Mouse (Mus musculus): Measurements from ENCODE around the gene Tmed9. TPM values are rescaled to one million over a fixed set of nuclear protein-coding genes. Genes with fewer than 3 reads are reported as not detected.
"Not testable (repeated sequence)": the region's sequence is repeated elsewhere in the genome, so short reads cannot be mapped to it uniquely, and the experiment has no call there.

The Tmed9 gene
- polyA plus RNA-seq, 1 experiment from 2014 or later: 120 TPM

- Histone ChIP-seq H3K4me3 (peak within 1 kb of the TSS; percentile 100), H3K27ac (replicated peaks) (peak within 1 kb of the TSS; percentile 91), H3K9me3 (no peaks in the 10 kb centered on the region), H3K4me1 (peaks cover 16% of the 10 kb centered on the region), H3K27me3 (replicated peaks; ENCODE audit: low read depth, poor library complexity, severe bottlenecking) (no peaks in the 10 kb centered on the region), H3K36me3 (replicated peaks) (peaks cover 68% of the 10 kb centered on the region)
- 6% methylated on average over 30 of the region's 30 CpGs for WGBS
- DNase-seq (ENCODE audit: low spot score): peak; percentile 92
Measured at GRCm38 (mm10) chr13:55634639-55635127, 61.2 kb downstream of the Tmed9 start, which contains the start of gene Ddx46. Gene Ddx46 (plus strand): TSS chr13:55635027.

GRCm38 (mm10) chr13:55635146-55635571 lies 61.6 kb downstream of the Tmed9 start:
- Histone ChIP-seq H3K27ac (replicated peaks) (peak overlapping the region; percentile 91), H3K4me1 (peaks cover 16% of the 10 kb centered on the region), H3K27me3 (replicated peaks; ENCODE audit: low read depth, poor library complexity, severe bottlenecking) (no peaks in the 10 kb centered on the region), H3K4me3 (peak overlapping the region; percentile 100), H3K36me3 (replicated peaks) (peaks cover 68% of the 10 kb centered on the region), H3K9me3 (no peaks in the 10 kb centered on the region)
- under 1% methylated on average over 40 of the region's 40 CpGs for WGBS
- DNase-seq (ENCODE audit: low spot score): no peak

GRCm38 (mm10) chr13:55636185-55636983 lies 62.9 kb downstream of the Tmed9 start:
- 90% methylated on average over 14 of the region's 14 CpGs for WGBS
- H3K4me3 ChIP-seq: peak overlapping the region; percentile 100
- no peak for DNase-seq (ENCODE audit: low spot score)

GRCm38 (mm10) chr13:55640480-55640879 lies 66.9 kb downstream of the Tmed9 start:
- peak; percentile 84 for DNase-seq (ENCODE audit: low spot score)
- 63% methylated on average over 8 of the region's 8 CpGs for WGBS
- H3K36me3 ChIP-seq (replicated peaks): peaks cover 83% of the 10 kb centered on the region

More at GRCm38 (mm10) chr13:55636185-55636983, 62.9 kb downstream of the Tmed9 start:
- no peak overlapping the region for H3K27ac ChIP-seq (replicated peaks)
- H3K27me3 ChIP-seq (replicated peaks; ENCODE audit: low read depth, poor library complexity, severe bottlenecking): no peaks in the 10 kb centered on the region
- H3K9me3 ChIP-seq: no peaks in the 10 kb centered on the region
- H3K36me3 ChIP-seq (replicated peaks): peaks cover 68% of the 10 kb centered on the region
- H3K4me1 ChIP-seq: peaks cover 16% of the 10 kb centered on the region

GRCm38 (mm10) chr13:55644525-55644924 lies 71.0 kb downstream of the Tmed9 start:
- no peaks in the 10 kb centered on the region for H3K27me3 ChIP-seq (replicated peaks; ENCODE audit: low read depth, poor library complexity, severe bottlenecking)
- no peaks in the 10 kb centered on the region for H3K4me1 ChIP-seq
- H3K27ac ChIP-seq (replicated peaks): no peak overlapping the region
- H3K9me3 ChIP-seq: no peaks in the 10 kb centered on the region
- peak; percentile 40 for DNase-seq (ENCODE audit: low spot score)
- peaks cover 94% of the 10 kb centered on the region for H3K36me3 ChIP-seq (replicated peaks)
- H3K4me3 ChIP-seq: no peak overlapping the region
- 94% methylated on average over 2 of the region's 2 CpGs for WGBS

More at GRCm38 (mm10) chr13:55640480-55640879, 66.9 kb downstream of the Tmed9 start:
- not testable (repeated sequence) for H3K27me3 ChIP-seq (replicated peaks; ENCODE audit: low read depth, poor library complexity, severe bottlenecking); H3K4me1 ChIP-seq; H3K27ac ChIP-seq (replicated peaks); H3K4me3 ChIP-seq; H3K9me3 ChIP-seq

Other genes starting within 250 kb of the Tmed9 start
- gene Mxd3, start 243.9 kb upstream of the Tmed9 start, polyA plus RNA-seq (2016; fragmentation: Nextera tagmentation; extraction: Ambion mirVana): 20.5 and 20.9 TPM in 2 replicates
- gene Lman2, start 210.9 kb upstream of the Tmed9 start, polyA plus RNA-seq (2016; fragmentation: Nextera tagmentation; extraction: Ambion mirVana): 101 and 110 TPM in 2 replicates
- 0.54 and 0.97 TPM in 2 replicates for gene Rgs14, start 204.0 kb upstream of the Tmed9 start, polyA plus RNA-seq (2016; fragmentation: Nextera tagmentation; extraction: Ambion mirVana)
- not detected in 2 replicates for gene Slc34a1, start 175.5 kb upstream of the Tmed9 start, polyA plus RNA-seq (2016; fragmentation: Nextera tagmentation; extraction: Ambion mirVana)
- not detected in 2 replicates for gene Pfn3, start 158.5 kb upstream of the Tmed9 start, polyA plus RNA-seq (2016; fragmentation: Nextera tagmentation; extraction: Ambion mirVana)
- gene F12, start 146.9 kb upstream of the Tmed9 start, polyA plus RNA-seq (2016; fragmentation: Nextera tagmentation; extraction: Ambion mirVana): 0.13 TPM in 1 of 2 replicates, not detected in the other
- 65.2 and 65.6 TPM in 2 replicates for gene Grk6, start 128.7 kb upstream of the Tmed9 start, polyA plus RNA-seq (2016; fragmentation: Nextera tagmentation; extraction: Ambion mirVana)
- gene Prr7, start 109.5 kb upstream of the Tmed9 start, polyA plus RNA-seq (2016; fragmentation: Nextera tagmentation; extraction: Ambion mirVana): 0.54 TPM in 2 replicates
- gene Dbn1, start 85.6 kb upstream of the Tmed9 start, polyA plus RNA-seq (2016; fragmentation: Nextera tagmentation; extraction: Ambion mirVana): 412 and 419 TPM in 2 replicates
- gene Pdlim7, start 60.1 kb upstream of the Tmed9 start, polyA plus RNA-seq (2016; fragmentation: Nextera tagmentation; extraction: Ambion mirVana): 209 and 215 TPM in 2 replicates
- gene Dok3, start 44.4 kb upstream of the Tmed9 start, polyA plus RNA-seq (2016; fragmentation: Nextera tagmentation; extraction: Ambion mirVana): 3.6 and 4.2 TPM in 2 replicates
- gene Ddx41, start 37.1 kb upstream of the Tmed9 start, polyA plus RNA-seq (2016; fragmentation: Nextera tagmentation; extraction: Ambion mirVana): 90.0 and 93.5 TPM in 2 replicates
- 62.7 and 67.3 TPM in 2 replicates for gene Fam193b, start 2.6 kb upstream of the Tmed9 start, polyA plus RNA-seq (2016; fragmentation: Nextera tagmentation; extraction: Ambion mirVana)
- gene B4galt7, start 26.2 kb downstream of the Tmed9 start, polyA plus RNA-seq (2016; fragmentation: Nextera tagmentation; extraction: Ambion mirVana): 30.1 and 32.0 TPM in 2 replicates
- gene Caml, start 49.3 kb downstream of the Tmed9 start, polyA plus RNA-seq (2016; fragmentation: Nextera tagmentation; extraction: Ambion mirVana): 52.6 and 53.6 TPM in 2 replicates
- gene Ddx46, start 61.3 kb downstream of the Tmed9 start, polyA plus RNA-seq (2016; fragmentation: Nextera tagmentation; extraction: Ambion mirVana): 44.7 and 47.4 TPM in 2 replicates
- gene B230219D22Rik, start 119.4 kb downstream of the Tmed9 start, polyA plus RNA-seq (2016; fragmentation: Nextera tagmentation; extraction: Ambion mirVana): 55.5 and 60.7 TPM in 2 replicates
- 65.1 and 68.0 TPM in 2 replicates for gene Txndc15, start 140.9 kb downstream of the Tmed9 start, polyA plus RNA-seq (2016; fragmentation: Nextera tagmentation; extraction: Ambion mirVana)
- gene Pcbd2, start 153.6 kb downstream of the Tmed9 start, polyA plus RNA-seq (2016; fragmentation: Nextera tagmentation; extraction: Ambion mirVana): 36.3 and 43.7 TPM in 2 replicates
- not detected in 2 replicates for gene Catsper3, start 210.8 kb downstream of the Tmed9 start, polyA plus RNA-seq (2016; fragmentation: Nextera tagmentation; extraction: Ambion mirVana)